Mouse (Mus musculus): ENCODE data around the gene Otog. TPM values are rescaled to one million over a fixed set of nuclear protein-coding genes. Genes with fewer than 3 reads are reported as not detected.

Otog gene
- total RNA-seq, 2 experiments from 2014 or later: 3.0 TPM; not detected in 1

GRCm38 (mm10) chr7:46353875-46354274 is 113.1 kb downstream of the Otog start:
- no peak for DNase-seq (ENCODE audit: low spot score in 2 of 2)

Other genes starting within 250 kb of the Otog start
- under 1 TPM in 1 of 2 experiments, not detected in 1; 0.10 TPM for gene Abcc6, start 210.7 kb upstream of the Otog start, total RNA-seq (2021)
- gene Nomo1, start 207.3 kb upstream of the Otog start, total RNA-seq (2021): 10 to 100 TPM; 64.2 to 67.0 TPM
- 1 to 10 TPM; 2.8 to 4.6 TPM for gene Kcnj11, start 140.2 kb upstream of the Otog start, total RNA-seq (2021)
- 1 to 10 TPM; 3.3 to 4.4 TPM for gene Abcc8, start 61.0 kb upstream of the Otog start, total RNA-seq (2021)
- 1 to 10 TPM; 1.7 to 4.5 TPM for gene Ush1c, start 2.5 kb upstream of the Otog start, total RNA-seq (2021)
- gene Myod1, start 135.5 kb downstream of the Otog start, total RNA-seq (2021): not detected
- gene Kcnc1, start 155.5 kb downstream of the Otog start, total RNA-seq (2021): under 1 TPM; 0.19 to 0.36 TPM

All from adrenal gland, adult 18-20 months (tissue).